Mouse (Mus musculus) forebrain, embryonic 16.5 days (tissue): ENCODE data around the gene Dock1. TPM values are rescaled to one million over a fixed set of nuclear protein-coding genes. Genes with fewer than 3 reads are reported as not detected.
A peak's percentile ranks its signal among the peaks of the same experiment; 100 is the strongest.

Experiments
- ATAC-seq: fragments of 200-750 bp; cut with Nextera tagmentation; 2 replicates; pipeline ENCODE4 v1.8.0; 2017; ENCODE audit warnings: mild to moderate bottlenecking, moderate library complexity
- H3K27ac ChIP-seq: fragments of 300-500 bp; sonication (generic); 2 replicates; pipeline ENCODE4 v1.5.1; 2014; ENCODE audit warnings: low read length, control low read depth
- H3K27me3 ChIP-seq: fragments of 300-500 bp; sonication (generic); replicated peaks from 2 replicates; pipeline ENCODE4 v1.6.1; 2014; ENCODE audit warnings: low read length; ENCODE audit not compliant: control insufficient read depth, insufficient read depth
- H3K36me3 ChIP-seq: fragments of 300-500 bp; sonication (generic); 2 replicates; pipeline ENCODE4 v1.6.1; 2014; ENCODE audit not compliant: control insufficient read depth, insufficient read depth
- H3K4me1 ChIP-seq: fragments of 300-500 bp; sonication (generic); replicated peaks from 2 replicates; pipeline ENCODE4 v1.6.1; 2014; ENCODE audit warnings: low read length; ENCODE audit not compliant: control insufficient read depth, insufficient read depth
- H3K4me2 ChIP-seq: fragments of 300-500 bp; sonication (generic); 2 replicates; pipeline ENCODE4 v1.6.1; 2014; ENCODE audit warnings: mild to moderate bottlenecking, low read length, control low read depth
- H3K4me3 ChIP-seq: fragments of 300-500 bp; sonication (generic); replicated peaks from 2 replicates; pipeline ENCODE4 v1.5.1; 2014; ENCODE audit warnings: mild to moderate bottlenecking, low read length, control low read depth
- H3K9ac ChIP-seq: fragments of 300-500 bp; sonication (generic); replicated peaks from 2 replicates; pipeline ENCODE4 v1.6.1; 2014; ENCODE audit warnings: low read depth, low read length, control low read depth
- H3K9me3 ChIP-seq: fragments of 300-500 bp; sonication (generic); 2 replicates; pipeline ENCODE4 v1.6.1; 2016; ENCODE audit warnings: low read length; ENCODE audit not compliant: control insufficient read depth
- WGBS: fragments of 180-500 bp; shearing (Covaris S2); extraction: QIAGEN DNeasy Blood & Tissue Kit; methylation state at CpG from one replicate; pipeline ENCODE4 v1.1.7; 2014; 5-methylcytosine and 5-hydroxymethylcytosine counted together
- polyA plus RNA-seq: library from polyadenylated mRNA; unstranded; fragments of >200 nt; fragmentation: Nextera tagmentation; extraction: Ambion mirVana; gene quantifications from 2 replicates; pipeline ENCODE4 v1.2.1, GENCODE M21; 2015

The Dock1 gene
- polyA plus RNA-seq, 1 experiment from 2014 or later, result 7.7 TPM

DNA sequence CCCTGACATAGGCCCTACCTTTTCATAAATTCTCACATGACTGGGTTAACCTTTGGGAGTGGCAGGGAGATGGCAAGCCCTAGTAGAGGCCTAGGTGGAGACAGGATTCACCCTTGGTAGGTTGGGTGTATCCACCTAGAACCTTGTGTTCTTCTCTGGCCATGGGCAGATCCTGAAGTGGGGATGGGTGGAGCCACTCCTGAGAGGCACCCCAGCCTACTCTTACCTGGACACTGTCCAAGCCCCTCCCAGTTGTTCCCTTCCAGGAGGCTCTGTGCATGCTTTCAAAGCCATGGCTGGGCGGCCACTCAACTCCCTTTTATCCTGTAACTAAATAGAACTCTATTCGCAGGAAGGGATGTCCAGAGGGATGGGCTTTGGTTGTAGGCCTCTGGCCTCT lies 33.2 kb downstream of the Dock1 start:
- WGBS, result 85% methylated on average over 2 of the region's 2 CpGs
- ATAC-seq, result no peak

DNA sequence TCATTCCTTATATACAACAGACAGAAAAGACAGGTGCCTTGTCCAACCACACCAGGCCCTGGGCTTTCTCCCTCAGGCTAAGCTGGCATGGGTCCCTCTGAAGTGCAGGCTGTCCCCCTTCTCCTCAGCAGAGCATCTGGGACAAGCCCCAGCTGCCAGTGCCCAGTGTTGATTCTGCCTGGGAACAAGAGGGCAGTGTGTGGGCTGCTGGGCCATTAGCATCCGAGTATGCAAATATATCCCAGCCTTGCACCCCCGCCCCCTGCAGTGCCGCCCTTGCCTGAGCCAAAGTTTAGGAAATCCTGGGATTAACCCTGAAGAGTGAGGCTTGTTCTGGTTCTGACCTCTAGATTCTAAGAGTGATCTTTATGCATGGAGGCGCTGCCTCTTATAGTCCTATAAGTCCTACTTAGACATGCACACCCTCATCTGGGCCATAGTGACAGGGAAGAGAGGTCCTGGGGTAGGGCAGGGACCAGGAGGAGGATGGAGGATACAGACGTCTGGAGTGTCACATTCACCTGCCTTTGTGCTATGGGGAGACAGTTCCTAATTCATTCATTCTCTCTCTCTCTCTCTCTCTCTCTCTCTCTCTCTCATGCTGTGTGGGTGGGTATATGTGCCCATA lies 38.9 kb downstream of the Dock1 start:
- 16% methylated on average over 5 of the region's 5 CpGs for WGBS
- no peak overlapping the region for H3K27ac ChIP-seq

More for the DNA sequence above, 33.2 kb downstream of the Dock1 start:
- Histone ChIP-seq H3K9me3 (no peaks in the 10 kb centered on the region), H3K4me2 (no peak overlapping the region), H3K27me3 (no peaks in the 10 kb centered on the region), H3K9ac (no peak overlapping the region), H3K36me3 (no peaks in the 10 kb centered on the region), H3K4me3 (no peak overlapping the region), H3K27ac (no peak overlapping the region), H3K4me1 (peaks cover 5% of the 10 kb centered on the region; the same call in 1 of the 2 replicates)

DNA sequence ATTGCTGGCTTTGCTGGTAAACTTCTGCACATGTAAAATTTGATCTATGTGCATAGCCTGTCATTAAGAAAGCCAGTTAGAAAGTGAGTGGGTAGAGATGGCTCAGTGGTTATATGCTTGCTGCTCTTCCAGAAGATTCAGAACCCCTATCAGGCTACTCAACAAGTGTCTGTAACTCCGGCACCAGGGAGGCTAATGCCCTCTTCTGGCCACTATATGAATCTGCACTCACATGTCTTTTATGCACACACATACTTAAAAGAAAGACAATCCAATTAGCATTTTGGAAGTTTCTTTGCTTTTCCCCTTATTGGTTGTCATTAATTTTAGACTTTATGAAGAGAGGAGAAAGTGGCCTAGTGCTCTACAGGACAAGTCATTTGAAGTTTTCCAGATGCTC lies 41.1 kb downstream of the Dock1 start:
- WGBS, result 100% methylated on average over 1 of the region's 1 CpGs
- Histone ChIP-seq H3K27me3 (no peaks in the 10 kb centered on the region), H3K9me3 (no peaks in the 10 kb centered on the region), H3K4me2 (no peak overlapping the region), H3K4me1 (peaks cover 10% of the 10 kb centered on the region), H3K9ac (no peak overlapping the region), H3K4me3 (no peak overlapping the region), H3K36me3 (no peaks in the 10 kb centered on the region), H3K27ac (no peak overlapping the region)
- no peak for ATAC-seq

More for the DNA sequence above, 38.9 kb downstream of the Dock1 start:
- Histone ChIP-seq H3K9ac (no peak overlapping the region), H3K27me3 (no peaks in the 10 kb centered on the region), H3K4me1 (peaks cover 10% of the 10 kb centered on the region), H3K9me3 (no peaks in the 10 kb centered on the region), H3K36me3 (no peaks in the 10 kb centered on the region), H3K4me3 (no peak overlapping the region), H3K4me2 (no peak overlapping the region)
- peak; percentile 95 for ATAC-seq

DNA sequence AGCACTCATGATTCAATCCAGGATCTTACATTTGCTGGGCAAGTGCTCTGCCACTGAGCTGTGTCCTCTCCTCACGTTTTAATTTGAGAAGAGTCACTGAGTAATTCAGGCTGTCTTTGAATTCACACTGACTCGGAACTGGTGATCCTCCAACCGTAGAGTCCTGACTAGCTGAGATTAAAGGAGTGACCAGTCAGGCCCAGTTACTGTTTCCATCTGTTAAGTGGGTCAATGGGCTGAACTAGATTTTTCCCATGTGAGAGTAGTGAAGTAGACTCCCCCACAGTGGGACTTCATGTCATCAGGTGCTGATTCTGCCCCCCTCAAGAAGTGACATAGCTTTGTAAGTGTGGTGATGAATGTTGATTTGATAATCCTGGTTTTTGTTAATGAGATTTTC lies 49.0 kb downstream of the Dock1 start:
- Histone ChIP-seq H3K4me1 (peaks cover 8% of the 10 kb centered on the region), H3K4me3 (no peak overlapping the region), H3K27ac (no peak overlapping the region), H3K27me3 (no peaks in the 10 kb centered on the region), H3K9ac (no peak overlapping the region), H3K4me2 (no peak overlapping the region), H3K9me3 (no peaks in the 10 kb centered on the region), H3K36me3 (no peaks in the 10 kb centered on the region)
- 86% methylated on average over 3 of the region's 3 CpGs for WGBS
- ATAC-seq, result no peak

DNA sequence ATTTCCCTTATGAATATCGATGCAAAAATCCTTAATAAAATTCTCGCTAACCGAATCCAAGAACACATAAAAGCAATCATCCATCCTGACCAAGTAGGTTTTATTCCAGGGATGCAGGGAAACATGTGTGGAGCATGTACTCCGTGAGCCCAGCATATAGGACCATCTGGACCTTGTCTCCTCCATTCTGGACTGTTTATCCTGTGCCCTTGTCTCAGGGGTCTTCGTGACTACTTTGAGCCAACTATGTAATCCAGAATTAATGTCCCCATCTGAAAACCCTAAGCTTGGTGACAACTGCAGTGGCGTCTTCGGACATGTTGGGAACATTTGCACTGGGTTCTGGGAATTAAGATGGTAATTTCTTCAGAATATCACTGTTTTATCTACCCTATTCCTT lies 51.9 kb downstream of the Dock1 start:
- no peak for ATAC-seq
- no peak overlapping the region for H3K27ac ChIP-seq
- H3K36me3 ChIP-seq, result no peaks in the 10 kb centered on the region
- no peaks in the 10 kb centered on the region for H3K27me3 ChIP-seq
- H3K4me2 ChIP-seq, result no peak overlapping the region
- H3K4me1 ChIP-seq, result peaks cover 36% of the 10 kb centered on the region
- H3K4me3 ChIP-seq, result no peak overlapping the region
- H3K9ac ChIP-seq, result no peak overlapping the region
- H3K9me3 ChIP-seq, result no peaks in the 10 kb centered on the region
- WGBS, result 96% methylated on average over 7 of the region's 7 CpGs

DNA sequence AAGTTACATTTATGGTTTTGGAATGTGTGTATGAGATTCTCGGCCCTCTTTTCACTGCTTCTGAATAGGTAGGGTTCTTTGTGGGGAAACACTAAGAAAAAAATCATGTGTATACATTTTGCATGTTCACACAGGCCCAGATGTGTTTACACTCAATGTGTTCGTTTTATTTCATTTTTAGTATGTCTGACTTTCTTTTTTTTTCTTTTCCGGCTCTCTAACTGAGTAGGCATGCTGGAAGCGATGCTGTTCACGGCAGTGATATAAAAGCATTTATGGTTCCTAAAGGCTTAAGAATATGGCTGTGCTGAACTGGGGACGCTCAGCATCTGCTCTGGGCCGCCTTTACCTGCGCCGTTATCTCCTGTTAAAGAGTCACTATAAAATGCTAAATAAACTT lies 52.5 kb downstream of the Dock1 start:
- ATAC-seq, result no peak
- Histone ChIP-seq H3K27me3 (no peaks in the 10 kb centered on the region), H3K4me1 (peaks cover 37% of the 10 kb centered on the region), H3K4me3 (no peak overlapping the region), H3K27ac (no peak overlapping the region), H3K4me2 (no peak overlapping the region), H3K9ac (no peak overlapping the region), H3K9me3 (no peaks in the 10 kb centered on the region), H3K36me3 (no peaks in the 10 kb centered on the region)
- WGBS, result 78% methylated on average over 9 of the region's 9 CpGs

DNA sequence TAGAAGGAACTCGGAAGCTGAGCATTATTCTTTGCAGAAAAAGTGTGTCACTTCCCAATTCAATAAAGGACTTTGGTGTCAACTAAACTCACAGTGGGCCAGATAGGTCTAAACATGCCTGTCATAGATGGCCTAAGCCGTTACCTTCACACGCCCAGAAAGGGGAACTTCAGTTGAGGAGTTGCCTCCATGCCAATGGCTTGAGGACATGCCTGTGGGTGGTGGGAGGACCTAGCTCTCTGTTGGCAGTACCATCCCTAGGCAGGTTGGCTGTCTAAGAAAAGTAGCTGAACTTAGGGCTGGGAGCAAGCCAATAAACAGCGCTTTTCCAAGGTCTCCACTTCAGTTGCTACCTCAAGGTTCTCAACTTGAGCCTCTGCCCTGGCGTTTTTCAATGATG lies 53.1 kb downstream of the Dock1 start:
- Histone ChIP-seq H3K4me3 (no peak overlapping the region), H3K9ac (no peak overlapping the region), H3K4me1 (peaks cover 37% of the 10 kb centered on the region), H3K9me3 (no peaks in the 10 kb centered on the region), H3K27me3 (no peaks in the 10 kb centered on the region), H3K27ac (no peak overlapping the region), H3K4me2 (no peak overlapping the region), H3K36me3 (no peaks in the 10 kb centered on the region)
- 87% methylated on average over 5 of the region's 5 CpGs for WGBS
- no peak for ATAC-seq

DNA sequence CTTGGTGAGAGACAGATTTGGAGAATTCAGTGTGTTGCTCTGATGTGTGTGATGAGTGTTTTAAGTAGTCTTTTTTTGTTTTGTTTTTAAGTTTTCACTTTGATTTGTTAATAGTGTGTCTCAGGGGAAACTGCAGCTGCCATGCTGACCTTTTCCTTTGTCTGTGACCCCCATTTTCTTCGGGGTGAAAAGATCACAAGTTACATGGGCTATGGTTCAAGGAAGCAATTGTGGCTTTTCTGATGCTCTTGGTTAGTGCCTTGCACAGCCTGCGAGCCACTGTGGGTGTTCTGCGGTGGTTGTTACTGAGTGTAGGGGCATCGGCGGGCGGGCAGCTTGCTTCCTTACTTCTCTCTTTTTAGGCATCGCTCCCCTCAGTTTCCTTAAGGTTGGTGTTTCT lies 54.4 kb downstream of the Dock1 start:
- H3K27me3 ChIP-seq, result no peaks in the 10 kb centered on the region
- peak overlapping the region; percentile 10 for H3K4me2 ChIP-seq
- peaks cover 40% of the 10 kb centered on the region for H3K4me1 ChIP-seq
- no peak overlapping the region for H3K9ac ChIP-seq
- ATAC-seq, result no peak
- peak overlapping the region; percentile 73 for H3K27ac ChIP-seq
- 33% methylated on average over 7 of the region's 7 CpGs for WGBS
- H3K9me3 ChIP-seq, result no peaks in the 10 kb centered on the region
- no peaks in the 10 kb centered on the region for H3K36me3 ChIP-seq
- H3K4me3 ChIP-seq, result no peak overlapping the region

DNA sequence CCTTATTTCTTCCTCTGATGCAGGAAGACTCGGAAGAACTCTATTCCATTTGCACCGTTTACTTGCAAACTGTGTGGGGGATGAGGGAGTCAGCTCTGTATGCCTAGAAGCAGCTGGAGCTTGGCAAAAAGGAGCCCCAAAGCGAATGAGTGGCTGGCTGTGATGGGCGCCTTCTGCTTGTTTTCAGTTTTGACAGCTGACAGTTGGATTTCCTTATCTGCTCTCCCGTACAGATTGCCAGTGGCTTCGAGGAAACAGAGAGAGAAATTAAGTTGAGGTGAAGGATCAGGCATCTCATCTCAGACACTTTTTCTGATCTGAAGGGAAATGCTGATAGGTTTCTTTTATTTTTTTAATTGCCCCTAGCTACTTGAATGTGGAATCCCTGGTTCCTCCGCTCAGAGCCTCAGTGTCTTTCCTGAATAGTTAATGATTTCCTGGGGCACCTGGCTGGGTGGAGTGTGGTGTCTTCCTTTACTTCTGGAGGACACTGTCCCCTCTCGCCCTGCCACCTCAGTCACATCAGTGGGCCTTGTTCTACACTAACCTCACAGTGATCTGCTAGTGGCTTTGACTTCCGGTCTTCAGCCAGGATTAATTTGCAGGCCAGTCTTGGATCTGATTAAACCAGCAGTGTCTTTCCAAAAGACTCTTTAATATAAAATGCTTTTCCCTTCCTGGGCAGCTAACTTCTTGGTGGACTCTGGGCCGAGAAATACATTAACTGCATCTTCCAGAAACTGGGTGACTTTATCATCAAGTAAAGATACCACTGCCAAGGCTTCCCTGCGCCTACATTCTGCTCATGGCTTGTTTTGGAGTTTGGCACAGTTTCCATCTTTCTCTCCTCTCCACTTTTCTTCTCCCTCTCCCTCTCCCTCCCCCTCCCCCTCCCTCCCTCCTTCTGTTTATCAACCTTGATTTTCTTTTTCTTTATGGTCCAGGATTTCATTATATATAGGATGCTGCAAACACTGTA lies 55.4 kb downstream of the Dock1 start:
- Histone ChIP-seq H3K4me2 (peak overlapping the region; percentile 28), H3K36me3 (no peaks in the 10 kb centered on the region), H3K4me1 (peaks cover 42% of the 10 kb centered on the region), H3K9ac (no peak overlapping the region), H3K4me3 (no peak overlapping the region), H3K27ac (peak overlapping the region; percentile 74), H3K9me3 (no peaks in the 10 kb centered on the region), H3K27me3 (no peaks in the 10 kb centered on the region)
- 34% methylated on average over 11 of the region's 11 CpGs for WGBS
- peak; percentile 87 for ATAC-seq
